Mouse (Mus musculus): ENCODE measurements around the gene Mgat1.
"Not testable (repeated sequence)": the region's sequence is repeated elsewhere in the genome, so short reads cannot be mapped to it uniquely, and the experiment has no call there.

The Mgat1 gene

GRCm38 (mm10) chr11:49265101-49265500, 21.1 kb downstream of the Mgat1 start:
- no peak for DNase-seq

GRCm38 (mm10) chr11:49266671-49267070, 22.7 kb downstream of the Mgat1 start:
- DNase-seq = no peak

GRCm38 (mm10) chr11:49267316-49267715, 23.3 kb downstream of the Mgat1 start:
- DNase-seq = no peak

- no peak for DNase-seq
Observed at GRCm38 (mm10) chr11:49267970-49268579, 24.1 kb downstream of the Mgat1 start.

GRCm38 (mm10) chr11:49269761-49270160, 25.8 kb downstream of the Mgat1 start:
- DNase-seq = no peak

DNA sequence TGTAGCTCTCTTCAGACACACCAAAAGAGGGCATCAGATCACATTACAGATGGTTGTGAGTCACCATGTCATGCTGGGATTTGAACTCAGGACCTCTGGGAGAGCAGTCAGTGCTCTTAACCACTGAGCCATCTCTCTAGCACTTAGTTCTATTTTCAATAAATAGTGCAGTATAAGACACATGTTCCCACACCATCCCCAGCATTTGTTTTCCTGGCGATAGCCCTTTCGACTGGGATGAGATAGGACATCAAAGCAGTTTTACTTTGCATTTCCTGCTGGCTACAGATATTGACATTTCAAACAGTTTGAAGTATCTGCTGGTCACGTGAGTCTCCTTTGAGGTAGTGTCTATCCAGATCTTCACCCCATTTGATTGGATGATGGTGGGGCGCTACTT, 26.4 kb downstream of the Mgat1 start:
- DNase-seq = no peak

DNA sequence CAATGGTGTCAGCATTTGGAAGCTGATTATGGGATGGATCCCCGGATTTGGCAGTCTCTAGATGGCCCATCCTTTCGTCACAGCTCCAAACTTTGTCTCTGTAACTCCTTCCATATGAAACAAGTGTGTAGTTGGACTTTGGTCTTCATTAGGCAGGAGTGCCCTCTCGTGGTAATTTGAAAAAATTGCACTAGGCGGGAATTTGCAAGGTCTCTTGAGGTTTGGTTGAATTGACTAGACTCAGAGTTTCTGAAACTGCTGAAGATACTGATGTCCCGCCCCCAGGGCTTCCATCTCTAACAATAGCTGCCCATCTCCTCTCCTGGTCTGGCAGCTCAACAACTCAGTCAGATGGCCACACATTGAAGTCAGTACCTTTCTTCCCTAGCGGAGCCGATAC, 27.3 kb downstream of the Mgat1 start:
- peak; percentile 57 for DNase-seq

- DNase-seq = no peak
Observed at GRCm38 (mm10) chr11:49273834-49274519, 30.0 kb downstream of the Mgat1 start.

DNA sequence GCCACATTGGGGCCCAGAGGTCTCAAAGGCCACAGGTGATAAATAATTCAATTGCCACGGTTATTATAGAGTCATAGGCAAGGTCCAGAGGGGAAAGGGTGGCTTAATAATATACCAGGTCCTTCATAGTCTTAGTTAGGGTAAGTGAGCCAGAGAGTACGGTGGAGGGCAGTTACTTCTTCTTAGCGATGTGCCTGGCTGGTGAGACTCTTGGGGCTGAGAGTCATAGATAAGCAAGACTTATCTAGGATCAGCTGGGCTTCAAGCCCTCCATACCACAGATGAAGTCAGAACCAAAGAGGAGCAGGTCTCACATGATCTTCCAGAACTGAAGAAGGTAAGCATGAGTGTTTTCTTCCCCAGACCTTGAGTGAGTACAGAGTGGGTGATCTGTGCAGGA, 34.2 kb downstream of the Mgat1 start, which contains the start of gene Olfr1393:
TSS of gene Olfr1393 (plus strand) at position 83 of the 400 bp plus-strand sequence.
- no peak for DNase-seq

DNA sequence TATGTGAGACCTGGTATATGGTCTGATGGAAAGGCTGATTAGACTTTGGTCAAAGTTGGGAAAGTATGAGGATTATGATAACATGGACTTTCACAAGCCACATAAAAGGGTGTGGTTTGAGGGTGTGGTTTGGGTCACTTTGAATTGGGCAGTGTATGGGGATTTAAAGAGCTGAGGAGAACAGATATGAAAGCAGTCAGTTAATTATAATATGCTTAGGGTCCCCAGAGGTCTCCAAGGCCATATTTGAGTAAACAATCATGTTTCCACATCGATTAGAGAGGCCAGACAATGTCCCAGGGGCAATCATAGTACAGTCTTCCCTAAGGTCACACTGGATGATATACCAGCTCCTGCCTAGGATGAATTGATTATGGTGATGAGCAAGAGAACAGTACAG, 41.0 kb downstream of the Mgat1 start, which contains the start of gene Olfr1392:
TSS of gene Olfr1392 (plus strand) at position 301 of the 400 bp plus-strand sequence.
- DNase-seq = not testable (repeated sequence)

GRCm38 (mm10) chr11:49287251-49287650, 43.3 kb downstream of the Mgat1 start:
- DNase-seq = no peak

- no peak for DNase-seq
Observed at GRCm38 (mm10) chr11:49292777-49293176, 48.8 kb downstream of the Mgat1 start.

GRCm38 (mm10) chr11:49304441-49304840, 60.5 kb downstream of the Mgat1 start, which contains the start of gene Olfr10:
TSS of gene Olfr10 (plus strand) at chr11:49304741.
- DNase-seq = no peak

- not testable (repeated sequence) for DNase-seq
Observed at GRCm38 (mm10) chr11:49308547-49308946, 64.6 kb downstream of the Mgat1 start.

All from cerebellum, adult 9-10 months (tissue).